Mouse (Mus musculus): ENCODE measurements around the gene Cpn1. TPM values are rescaled to one million over a fixed set of nuclear protein-coding genes. Genes with fewer than 3 reads are reported as not detected.

Gene Cpn1
- total RNA-seq, 2 experiments from 2014 or later, result not detected

- DNase-seq, result peak in 1 of 2 experiments; percentile 52
- intact Hi-C loops (cut with DNase I), result no loop called here
Measured at GRCm38 (mm10) chr19:43916586-43917405, 69.6 kb downstream of the Cpn1 start.

GRCm38 (mm10) chr19:43915431-43915830 lies 70.9 kb downstream of the Cpn1 start:
- DNase-seq, result no peak
- intact Hi-C loops (cut with DNase I), result no loop called here

GRCm38 (mm10) chr19:43914986-43915385 lies 71.4 kb downstream of the Cpn1 start:
- intact Hi-C loops (cut with DNase I), result no loop called here
- no peak for DNase-seq

GRCm38 (mm10) chr19:43912775-43913486 lies 73.4 kb downstream of the Cpn1 start:
- no peak for DNase-seq
- intact Hi-C loops (cut with DNase I), result no loop called here

- intact Hi-C loops (cut with DNase I), result loop anchor here (1.0 to 5.0 kb wide), 4 partner anchors 34 to 74 kb away; partner anchors contain the start of gene Dnmbp
- DNase-seq, result no peak
Measured at GRCm38 (mm10) chr19:43906492-43906891, 79.9 kb downstream of the Cpn1 start.

Other genes starting within 250 kb of the Cpn1 start
- gene Cutc, start 233.6 kb downstream of the Cpn1 start, total RNA-seq (2021), result 10 to 100 TPM in 1 of 2 experiments, 1 to 10 TPM in 1; 9.8 to 11.6 TPM
- 10 to 100 TPM; 32.0 to 38.3 TPM for gene Cox15, start 233.6 kb downstream of the Cpn1 start, total RNA-seq (2021)
- gene Abcc2, start 204.4 kb downstream of the Cpn1 start, total RNA-seq (2021), result not detected
- 10 to 100 TPM; 11.2 to 13.2 TPM for gene Dnmbp, start 46.4 kb downstream of the Cpn1 start, total RNA-seq (2021)
- under 1 TPM in 1 of 2 experiments, not detected in 1; 0.27 TPM for gene Cyp2c23, start 42.7 kb upstream of the Cpn1 start, total RNA-seq (2021)
- 1 to 10 TPM; 5.7 to 9.1 TPM for gene Erlin1, start 83.2 kb upstream of the Cpn1 start, total RNA-seq (2021)
- 10 to 100 TPM; 29.8 to 30.5 TPM for gene Chuk, start 120.9 kb upstream of the Cpn1 start, total RNA-seq (2021)
- 10 to 100 TPM; 11.4 to 12.9 TPM for gene Cwf19l1, start 149.3 kb upstream of the Cpn1 start, total RNA-seq (2021)
- gene Bloc1s2, start 159.9 kb upstream of the Cpn1 start, total RNA-seq (2021), result 10 to 100 TPM; 15.9 to 18.7 TPM
- not detected for gene Pkd2l1, start 205.9 kb upstream of the Cpn1 start, total RNA-seq (2021)
- gene Scd3, start 216.7 kb upstream of the Cpn1 start, total RNA-seq (2021), result under 1 TPM; 0.14 to 0.25 TPM